Mouse (Mus musculus): ENCODE data around the gene Atg101.

Atg101 gene

GRCm38 (mm10) chr15:101283183-101283910, 725 bp upstream of the Atg101 start:
- DNase-seq (ENCODE audit: low spot score): no peak

- no peak for DNase-seq (ENCODE audit: low spot score)
Observed at GRCm38 (mm10) chr15:101286129-101286770, 2.2 kb downstream of the Atg101 start.

GRCm38 (mm10) chr15:101287361-101287760, 3.3 kb downstream of the Atg101 start:
- DNase-seq (ENCODE audit: low spot score): no peak

- DNase-seq (ENCODE audit: low spot score): no peak
Observed at GRCm38 (mm10) chr15:101290354-101290753, 6.3 kb downstream of the Atg101 start.

GRCm38 (mm10) chr15:101292012-101292411, 7.9 kb downstream of the Atg101 start:
- DNase-seq (ENCODE audit: low spot score): no peak

- peak; percentile 64 for DNase-seq (ENCODE audit: low spot score)
Observed at GRCm38 (mm10) chr15:101293025-101293621, 9.1 kb downstream of the Atg101 start, which contains the start of gene 6030408B16Rik. Gene 6030408B16Rik (plus strand): TSS chr15:101293212.

- DNase-seq (ENCODE audit: low spot score): peak; percentile 81
Observed at GRCm38 (mm10) chr15:101294028-101294894, 10.2 kb downstream of the Atg101 start.

- DNase-seq (ENCODE audit: low spot score): peak; percentile 62
Observed at GRCm38 (mm10) chr15:101295106-101295505, 11.0 kb downstream of the Atg101 start.

GRCm38 (mm10) chr15:101295616-101296015, 11.5 kb downstream of the Atg101 start:
- no peak for DNase-seq (ENCODE audit: low spot score)

GRCm38 (mm10) chr15:101296091-101296490, 12.0 kb downstream of the Atg101 start:
- no peak for DNase-seq (ENCODE audit: low spot score)

GRCm38 (mm10) chr15:101297988-101298387, 13.9 kb downstream of the Atg101 start:
- DNase-seq (ENCODE audit: low spot score): no peak

- DNase-seq (ENCODE audit: low spot score): peak; percentile 73
Observed at GRCm38 (mm10) chr15:101298550-101298949, 14.5 kb downstream of the Atg101 start.

- peak; percentile 62 for DNase-seq (ENCODE audit: low spot score)
Observed at GRCm38 (mm10) chr15:101299480-101299960, 15.4 kb downstream of the Atg101 start.

- no peak for DNase-seq (ENCODE audit: low spot score)
Observed at GRCm38 (mm10) chr15:101300128-101300527, 16.1 kb downstream of the Atg101 start.

- no peak for DNase-seq (ENCODE audit: low spot score)
Observed at GRCm38 (mm10) chr15:101302201-101302600, 18.1 kb downstream of the Atg101 start.

- DNase-seq (ENCODE audit: low spot score): no peak
Observed at GRCm38 (mm10) chr15:101303830-101304229, 19.8 kb downstream of the Atg101 start.

GRCm38 (mm10) chr15:101306459-101306858, 22.4 kb downstream of the Atg101 start:
- DNase-seq (ENCODE audit: low spot score): no peak

GRCm38 (mm10) chr15:101308440-101309348, 24.6 kb downstream of the Atg101 start:
- no peak for DNase-seq (ENCODE audit: low spot score)

- no peak for DNase-seq (ENCODE audit: low spot score)
Observed at GRCm38 (mm10) chr15:101309493-101309892, 25.4 kb downstream of the Atg101 start.

- DNase-seq (ENCODE audit: low spot score): no peak
Observed at GRCm38 (mm10) chr15:101311087-101311770, 27.2 kb downstream of the Atg101 start.

All from testis, postnatal 10 days (tissue).